Mouse (Mus musculus) small intestine, adult 2 months (tissue): ENCODE data around the gene Rnpepl1.

Experiments used
- CTCF ChIP-seq: fragments of 200-500 bp; IDR thresholded peaks from 2 replicates; pipeline ENCODE4 v1.5.1; 2012; ENCODE audit warnings: low read depth, mild to moderate bottlenecking, control low read depth, inconsistent platforms, low read length, moderate library complexity, mixed read lengths; ENCODE audit not compliant: insufficient replicate concordance, insufficient read length; ENCODE audit errors: extremely low read depth
- POLR2A ChIP-seq: fragments of 200-500 bp; IDR thresholded peaks from 2 replicates; pipeline ENCODE4 v1.6.1; 2012; ENCODE audit warnings: low read depth, mild to moderate bottlenecking, control low read depth, inconsistent platforms, low read length, moderate library complexity

GRCm38 (mm10) chr1:92903627-92904026 is 7.0 kb upstream of the Rnpepl1 start:
- no peak for TF ChIP-seq CTCF
- TF ChIP-seq POLR2A = no peak
